Mouse (Mus musculus) heart, adult 2 months (tissue): Measurements from ENCODE around the gene Cul9.

Experiments used
- CTCF ChIP-seq: fragments of 200-600 bp; IDR thresholded peaks from 2 replicates; pipeline ENCODE4 v1.8.1; 2022; ENCODE audit warnings: antibody characterized with exemption, mild to moderate bottlenecking, moderate library complexity
- POLR2A ChIP-seq: fragments of 200-500 bp; IDR thresholded peaks from 2 replicates; pipeline ENCODE4 v1.6.1; 2011; ENCODE audit warnings: mild to moderate bottlenecking, low read depth, low read length, control low read depth; ENCODE audit not compliant: insufficient read depth

DNA sequence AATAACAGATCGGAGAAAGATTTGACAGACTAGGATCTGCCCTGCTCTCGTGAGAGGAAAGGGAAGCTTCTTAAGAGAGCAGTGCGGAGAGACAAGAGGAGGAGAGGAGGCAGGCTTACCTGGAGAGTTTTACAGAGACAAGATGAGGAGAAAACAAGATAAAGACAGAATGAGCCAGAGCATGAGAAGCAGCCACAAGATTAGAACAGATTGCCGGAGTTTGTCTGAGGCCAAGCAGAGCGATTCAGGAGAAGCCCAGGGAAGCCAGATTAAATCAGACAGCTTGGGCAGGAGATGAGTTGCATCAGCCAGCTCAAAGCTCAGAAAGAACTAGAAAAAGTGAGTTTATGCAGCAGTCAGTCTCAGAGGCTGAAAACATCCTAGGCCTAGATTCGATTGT, 42.7 kb upstream of the Cul9 start:
- TF ChIP-seq CTCF (no peak), POLR2A (no peak)
